Mouse (Mus musculus) midbrain, embryonic 14.5 days (tissue): Measurements from ENCODE around the gene March5. TPM values are rescaled to one million over a fixed set of nuclear protein-coding genes. Genes with fewer than 3 reads are reported as not detected.
A peak's percentile ranks its signal among the peaks of the same experiment; 100 is the strongest.
"Not testable (repeated sequence)": the region's sequence is repeated elsewhere in the genome, so short reads cannot be mapped to it uniquely, and the experiment has no call there.

Experiments used
- ATAC-seq: fragments of 200-750 bp; cut with Nextera tagmentation; 2 replicates; pipeline ENCODE4 v1.8.0; 2017; ENCODE audit warnings: moderate number of reproducible peaks, moderate library complexity; ENCODE audit not compliant: low FRiP score, low TSS enrichment
- DNase-seq: peaks from one replicate; pipeline ENCODE4 v3.0.0-alpha.2; 2015
- H3K27ac ChIP-seq: fragments of 300-500 bp; sonication (generic); replicated peaks from 2 replicates; pipeline ENCODE4 v1.5.1; 2014; ENCODE audit warnings: mild to moderate bottlenecking, low read depth, low read length, moderate library complexity
- H3K27me3 ChIP-seq: fragments of 300-500 bp; sonication (generic); 2 replicates; pipeline ENCODE4 v1.6.1; 2014; ENCODE audit warnings: low read length, control low read depth, mixed read lengths; ENCODE audit not compliant: control insufficient read depth, insufficient read depth
- H3K36me3 ChIP-seq: fragments of 300-500 bp; sonication (generic); 2 replicates; pipeline ENCODE4 v1.6.1; 2014; ENCODE audit warnings: low read length, control low read depth; ENCODE audit not compliant: control insufficient read depth, insufficient read depth
- H3K4me1 ChIP-seq: fragments of 300-500 bp; sonication (generic); 2 replicates; pipeline ENCODE4 v1.6.1; 2014; ENCODE audit warnings: mild to moderate bottlenecking, antibody characterized with exemption, low read length, control low read depth; ENCODE audit not compliant: control insufficient read depth, insufficient read depth
- H3K4me2 ChIP-seq: fragments of 300-500 bp; sonication (generic); 2 replicates; pipeline ENCODE4 v1.6.1; 2014; ENCODE audit warnings: mild to moderate bottlenecking, low read length, moderate library complexity
- H3K4me3 ChIP-seq: fragments of 300-500 bp; sonication (generic); replicated peaks from 2 replicates; pipeline ENCODE4 v1.5.1; 2014; ENCODE audit warnings: low read depth, low read length
- H3K9ac ChIP-seq: fragments of 300-500 bp; sonication (generic); replicated peaks from 2 replicates; pipeline ENCODE4 v1.6.1; 2014; ENCODE audit warnings: mild to moderate bottlenecking, low read length, moderate library complexity
- H3K9me3 ChIP-seq: fragments of 300-500 bp; sonication (generic); 2 replicates; pipeline ENCODE4 v1.6.1; 2016; ENCODE audit warnings: low read length, control low read depth, mixed read lengths; ENCODE audit not compliant: control insufficient read depth
- WGBS: fragments of 180-500 bp; shearing (Covaris S2); extraction: QIAGEN DNeasy Blood & Tissue Kit; methylation state at CpG from one replicate; pipeline ENCODE4 v1.1.7; 2014; 5-methylcytosine and 5-hydroxymethylcytosine counted together
- polyA plus RNA-seq: library from polyadenylated mRNA; unstranded; fragments of >200 nt; fragmentation: Nextera tagmentation; extraction: Ambion mirVana; gene quantifications from 2 replicates; pipeline ENCODE4 v1.2.1, GENCODE M21; 2014

Gene March5
- polyA plus RNA-seq, 1 experiment from 2014 or later: 131 TPM

GRCm38 (mm10) chr19:37232598-37232997 is 25.3 kb downstream of the March5 start:
- H3K36me3 ChIP-seq, H3K4me3 ChIP-seq, ATAC-seq, H3K27ac ChIP-seq, H3K27me3 ChIP-seq, DNase-seq, H3K4me1 ChIP-seq, H3K9me3 ChIP-seq, H3K4me2 ChIP-seq, H3K9ac ChIP-seq: not testable (repeated sequence)
- 83% methylated on average over 9 of the region's 9 CpGs for WGBS

- Histone ChIP-seq H3K36me3 (no peaks in the 10 kb centered on the region), H3K4me1 (peaks cover 16% of the 10 kb centered on the region), H3K27me3 (no peaks in the 10 kb centered on the region), H3K4me3 (peak overlapping the region; percentile 44), H3K4me2 (peak overlapping the region; percentile 87), H3K27ac (no peak overlapping the region), H3K9ac (peak overlapping the region; percentile 47), H3K9me3 (no peaks in the 10 kb centered on the region)
- 4% methylated on average over 63 of the region's 63 CpGs for WGBS
- DNase-seq (peak; percentile 69), ATAC-seq (peak; percentile 62)
Measured at GRCm38 (mm10) chr19:37233561-37234539, 26.5 kb downstream of the March5 start.

GRCm38 (mm10) chr19:37235818-37236217 is 28.5 kb downstream of the March5 start:
- H3K9ac ChIP-seq: no peak overlapping the region
- DNase-seq (no peak), ATAC-seq (no peak)
- 64% methylated on average over 8 of the region's 8 CpGs for WGBS
- peaks cover 18% of the 10 kb centered on the region for H3K4me1 ChIP-seq
- H3K36me3 ChIP-seq: no peaks in the 10 kb centered on the region
- H3K4me2 ChIP-seq: no peak overlapping the region
- no peaks in the 10 kb centered on the region for H3K9me3 ChIP-seq
- no peaks in the 10 kb centered on the region for H3K27me3 ChIP-seq
- no peak overlapping the region for H3K27ac ChIP-seq
- no peak overlapping the region for H3K4me3 ChIP-seq

- 59% methylated on average over 5 of the region's 5 CpGs for WGBS
Measured at GRCm38 (mm10) chr19:37237306-37237705, 30.0 kb downstream of the March5 start.

GRCm38 (mm10) chr19:37237712-37238437 is 30.5 kb downstream of the March5 start:
- H3K27ac ChIP-seq: no peak overlapping the region
- H3K27me3 ChIP-seq: no peaks in the 10 kb centered on the region
- H3K9me3 ChIP-seq: no peaks in the 10 kb centered on the region
- H3K9ac ChIP-seq: no peak overlapping the region
- 9% methylated on average over 15 of the region's 15 CpGs for WGBS
- peak; percentile 45 for DNase-seq
- H3K4me3 ChIP-seq: no peak overlapping the region
- H3K4me1 ChIP-seq: peaks cover 18% of the 10 kb centered on the region
- no peak for ATAC-seq
- H3K36me3 ChIP-seq: no peaks in the 10 kb centered on the region
- H3K4me2 ChIP-seq: peak overlapping the region; percentile 33

More at GRCm38 (mm10) chr19:37237306-37237705, 30.0 kb downstream of the March5 start:
- Histone ChIP-seq H3K9me3 (no peaks in the 10 kb centered on the region), H3K36me3 (no peaks in the 10 kb centered on the region), H3K27me3 (no peaks in the 10 kb centered on the region), H3K4me2 (no peak overlapping the region), H3K9ac (no peak overlapping the region), H3K27ac (no peak overlapping the region), H3K4me1 (peaks cover 18% of the 10 kb centered on the region), H3K4me3 (no peak overlapping the region)
- no peak for ATAC-seq
- no peak for DNase-seq

GRCm38 (mm10) chr19:37238651-37239050 is 31.3 kb downstream of the March5 start:
- peak; percentile 42 for DNase-seq
- no peak for ATAC-seq
- H3K4me1 ChIP-seq: peaks cover 16% of the 10 kb centered on the region
- H3K4me3 ChIP-seq: no peak overlapping the region
- H3K9ac ChIP-seq: no peak overlapping the region
- 12% methylated on average over 7 of the region's 7 CpGs for WGBS
- H3K4me2 ChIP-seq: 0 out of 2 replicates have a peak overlapping the region, but pooled peaks have one; percentile 24
- no peak overlapping the region for H3K27ac ChIP-seq
- H3K36me3 ChIP-seq: no peaks in the 10 kb centered on the region
- no peaks in the 10 kb centered on the region for H3K27me3 ChIP-seq
- no peaks in the 10 kb centered on the region for H3K9me3 ChIP-seq

GRCm38 (mm10) chr19:37239096-37239495 is 31.8 kb downstream of the March5 start:
- Histone ChIP-seq H3K27ac (no peak overlapping the region), H3K27me3 (no peaks in the 10 kb centered on the region), H3K9ac (no peak overlapping the region), H3K36me3 (no peaks in the 10 kb centered on the region), H3K9me3 (no peaks in the 10 kb centered on the region), H3K4me2 (no peak overlapping the region), H3K4me3 (no peak overlapping the region), H3K4me1 (peaks cover 11% of the 10 kb centered on the region)
- WGBS: 27% methylated on average over 4 of the region's 4 CpGs
- peak; percentile 31 for DNase-seq
- ATAC-seq: no peak

- Histone ChIP-seq H3K4me1 (peaks cover 8% of the 10 kb centered on the region), H3K9me3 (no peaks in the 10 kb centered on the region), H3K27me3 (no peaks in the 10 kb centered on the region), H3K4me2 (no peak overlapping the region), H3K4me3 (no peak overlapping the region), H3K9ac (no peak overlapping the region), H3K27ac (no peak overlapping the region), H3K36me3 (no peaks in the 10 kb centered on the region)
- DNase-seq (no peak), ATAC-seq (no peak)
- WGBS: 67% methylated on average over 5 of the region's 5 CpGs
Measured at GRCm38 (mm10) chr19:37241201-37241600, 33.9 kb downstream of the March5 start.
